In the genomic region with DNA sequence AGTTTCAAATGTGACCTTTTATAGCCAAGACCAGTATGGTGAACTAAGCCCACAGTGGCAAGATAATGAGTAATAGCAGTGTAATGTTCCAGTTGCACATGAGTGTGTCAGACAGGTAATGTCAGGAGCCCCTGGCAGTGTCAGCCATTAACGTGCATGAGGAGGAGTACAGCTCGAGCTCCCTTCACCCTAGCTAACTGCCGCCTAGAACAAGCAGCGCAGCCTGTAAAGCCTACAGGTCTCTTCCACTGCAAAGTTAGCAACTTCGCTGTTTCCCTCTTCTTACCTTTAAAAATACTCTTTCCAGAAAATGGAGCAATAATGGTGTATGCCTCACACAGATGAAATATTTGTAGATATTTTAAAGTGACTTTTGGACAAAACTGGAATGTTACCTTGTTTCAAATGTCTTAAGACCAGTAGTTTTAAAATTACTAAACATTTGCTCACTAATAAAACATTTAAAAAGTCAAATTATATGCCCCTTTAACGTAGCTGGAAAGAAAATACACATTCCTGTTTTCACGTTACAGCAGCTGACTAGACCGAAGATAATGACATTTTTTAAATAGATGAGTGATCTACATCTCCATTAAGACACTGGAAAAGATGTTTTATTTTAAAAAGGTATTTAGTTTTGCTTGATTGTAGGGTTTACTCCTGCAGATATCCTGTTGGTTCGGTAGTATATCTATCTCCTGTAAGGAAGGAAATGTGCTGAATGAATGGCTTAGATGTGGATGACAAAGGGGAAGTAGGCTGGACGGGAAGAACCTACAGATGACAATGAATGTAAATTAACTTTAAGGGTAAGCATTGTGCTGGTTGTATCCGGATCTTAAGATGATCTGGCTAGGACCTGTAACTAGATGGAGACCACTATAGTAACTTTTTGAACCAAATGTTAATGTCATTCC, we compare ENCODE assay signal across 8 mouse cellular contexts. TPM values are rescaled to one million over a fixed set of nuclear protein-coding genes. Genes with fewer than 3 reads are reported as not detected.
A peak's percentile ranks its signal among the peaks of the same experiment; 100 is the strongest.
DNase-seq lines count a peak whose midpoint lies in the region; ATAC-seq and TF ChIP-seq lines count a peak whose summit lies in the region.

No protein-coding gene starts in this region.

- in situ Hi-C loops in CH12.LX (cut with MboI; ENCODE audit: low pct_ligation_motif_present, low pct_unique_long_range_greater_than_20kb, low sequenced_read_pairs), result loop anchor here (5.0 kb wide), 1 partner anchor 163 kb away; no protein-coding TSS in a partner anchor

- H3K4me1 ChIP-seq in CH12.LX (ENCODE audit: control insufficient read depth in 1 of 2, insufficient read depth in 2 of 2), result peaks cover 1 to 20% of the 10 kb centered on the region in 2 experiments; a peak in 2 of 4 replicates
- H3K4me1 ChIP-seq in forebrain, postnatal 0 days (ENCODE audit: insufficient read depth), result peaks cover 12% of the 10 kb centered on the region; the same call in 1 of the 2 replicates
- peaks cover 2% of the 10 kb centered on the region; the same call in 1 of the 2 replicates for H3K4me1 ChIP-seq in small intestine, adult 2 months (ENCODE audit: control insufficient read depth, insufficient read depth, insufficient read length, low read length)

- peak; percentile 50 for DNase-seq in CD4-positive, CD25-positive, alpha-beta regulatory T cell, adult 2 months (ENCODE audit: low read depth, low spot score)
- DNase-seq in CH12.LX (ENCODE audit: extremely low read depth) (no peak), liver (peak; percentile 43)
- no peak for DNase-seq in forebrain, postnatal 0 days
- DNase-seq in frontal cortex, postnatal 36 days (ENCODE audit: low spot score in 2 of 2), result no peak
- DNase-seq in retina, embryonic 14.5 days (ENCODE audit: low spot score), result no peak

- H3K4me2 ChIP-seq in CH12.LX (ENCODE audit: insufficient read depth, low read depth, poor library complexity, severe bottlenecking), result peak overlapping the region; percentile 62
- H3K4me2 ChIP-seq in forebrain, postnatal 0 days (ENCODE audit: low read depth), result peak overlapping the region; percentile 88

- H3K27ac ChIP-seq in CH12.LX (ENCODE audit: insufficient read depth, low read depth), result peak overlapping the region; percentile 96
- H3K27ac ChIP-seq in forebrain, postnatal 0 days (ENCODE audit: low read depth, low read length), result no peak overlapping the region
- H3K27ac ChIP-seq in small intestine, adult 2 months (ENCODE audit: insufficient read depth, low read depth, low read length), result peak overlapping the region; percentile 97; the same call in 1 of the 2 replicates

- TF ChIP-seq POLR2A in CH12.LX (IDR thresholded peaks at IDR 0.05; ENCODE audit: low read depth, low read length), result peak; percentile 5; the same call in 1 of the 2 replicates
- TF ChIP-seq POLR2A in small intestine, adult 2 months (IDR thresholded peaks at IDR 0.05; ENCODE audit: low read depth, low read length), result no peak

- peak overlapping the region; percentile 80 to 93 (median 90) for H3K4me3 ChIP-seq in CH12.LX (replicated peaks in 1 of 3; ENCODE audit: low read depth in 2 of 3, low read length in 2 of 3, poor library complexity in 1 of 3)
- peak overlapping the region; percentile 100 for H3K4me3 ChIP-seq in forebrain, postnatal 0 days (ENCODE audit: low read depth, low read length)
- H3K4me3 ChIP-seq in small intestine, adult 2 months (ENCODE audit: low read depth, low read length), result peak overlapping the region; percentile 54

- TF ChIP-seq RAD21 in CH12.LX (IDR thresholded peaks at IDR 0.05; ENCODE audit: low read depth, low read length), result no peak

- peak overlapping the region; percentile 90 for H3K9ac ChIP-seq in CH12.LX (ENCODE audit: insufficient read depth, low read depth)
- peak overlapping the region; percentile 92 for H3K9ac ChIP-seq in forebrain, postnatal 0 days

- WGBS in forebrain, postnatal 0 days, result 41% methylated on average over 11 of the region's 11 CpGs
- WGBS in small intestine, adult 2 months, result 6% methylated on average over 11 of the region's 11 CpGs

- no peak for ATAC-seq in CD4-positive, CD25-positive, alpha-beta regulatory T cell, adult 4 months
- no peak for ATAC-seq in forebrain, postnatal 0 days

- H3K27me3 ChIP-seq in CH12.LX (replicated peaks), result no peaks in the 10 kb centered on the region
- H3K27me3 ChIP-seq in forebrain, postnatal 0 days (ENCODE audit: insufficient read depth, low read length), result no peaks in the 10 kb centered on the region
- no peaks in the 10 kb centered on the region for H3K27me3 ChIP-seq in small intestine, adult 2 months (ENCODE audit: control insufficient read depth, insufficient read depth, low read length)

- no peak for TF ChIP-seq EP300 in CH12.LX (IDR thresholded peaks at IDR 0.05; ENCODE audit: low read length)

- dilution Hi-C loops in CH12.LX (cut with MboI; ENCODE audit: extremely low pct_ligation_motif_present, extremely low pct_unique_long_range_greater_than_20kb, low sequenced_read_pairs), result no loop called here

- no peaks in the 10 kb centered on the region for H3K9me3 ChIP-seq in CH12.LX (replicated peaks; ENCODE audit: low read length)
- no peaks in the 10 kb centered on the region for H3K9me3 ChIP-seq in forebrain, postnatal 0 days (ENCODE audit: low read length)

- peaks cover 11 to 21% of the 10 kb centered on the region in 2 experiments for H3K36me3 ChIP-seq in CH12.LX (replicated peaks in 1 of 2; ENCODE audit: control insufficient read depth in 1 of 2, insufficient read depth in 1 of 2, low read length in 1 of 2)
- no peaks in the 10 kb centered on the region for H3K36me3 ChIP-seq in forebrain, postnatal 0 days (ENCODE audit: insufficient read depth)
- peaks cover 27% of the 10 kb centered on the region for H3K36me3 ChIP-seq in small intestine, adult 2 months (ENCODE audit: control insufficient read depth, insufficient read depth, low read length)

- no peak for TF ChIP-seq CTCF in CH12.LX (conservative IDR thresholded peaks at IDR 0.05 in 1 of 2, IDR thresholded peaks at IDR 0.05 in 1 of 2; ENCODE audit: low read depth in 2 of 2, low read length in 2 of 2)
- TF ChIP-seq CTCF in forebrain, postnatal 0 days (IDR thresholded peaks at IDR 0.05; ENCODE audit: low read depth), result no peak
- no peak for TF ChIP-seq CTCF in small intestine, adult 2 months (IDR thresholded peaks at IDR 0.05; ENCODE audit: extremely low read depth, insufficient read length, insufficient replicate concordance, low read depth, low read length)

- peaks cover 42% of the 10 kb centered on the region for H3K79me2 ChIP-seq in CH12.LX (replicated peaks; ENCODE audit: control insufficient read depth, extremely low read depth, insufficient read depth, poor library complexity, severe bottlenecking)

TF ChIP-seq in CH12.LX, 34 proteins besides CTCF, POLR2A, EP300 and RAD21 (continues in another document):
- TF ChIP-seq KAT2A (IDR thresholded peaks at IDR 0.05; ENCODE audit: insufficient replicate concordance, low read length) (no peak), ELF1 (IDR thresholded peaks at IDR 0.05; ENCODE audit: low read depth, low read length) (no peak), MXI1 (IDR thresholded peaks at IDR 0.05; ENCODE audit: low read depth, low read length) (peak; percentile 61; the same call in 1 of the 2 replicates), CHD1 (IDR thresholded peaks at IDR 0.05; ENCODE audit: low read depth, low read length) (peak; percentile 98), ZNF384 (IDR thresholded peaks at IDR 0.05; ENCODE audit: low read depth, low read length) (no peak), E2F4 (IDR thresholded peaks at IDR 0.05; ENCODE audit: insufficient replicate concordance, low read depth, low read length) (no peak), USF1 (IDR thresholded peaks at IDR 0.05; ENCODE audit: low read depth, low read length) (no peak), MAX (IDR thresholded peaks at IDR 0.05; ENCODE audit: low read length) (no peak), ZMIZ1 (IDR thresholded peaks at IDR 0.05; ENCODE audit: low read depth, low read length) (no peak), MYC (IDR thresholded peaks at IDR 0.05; ENCODE audit: low read depth, low read length) (no peak), ZC3H11A (IDR thresholded peaks at IDR 0.05; ENCODE audit: low read depth, low read length) (no peak), USF2 (conservative IDR thresholded peaks at IDR 0.05; ENCODE audit: low read depth, low read length) (no peak), ZKSCAN1 (IDR thresholded peaks at IDR 0.05; ENCODE audit: borderline replicate concordance, low read depth, low read length) (no peak), SMC3 (IDR thresholded peaks at IDR 0.05; ENCODE audit: low read depth, low read length) (0 out of 2 replicates have a peak, but pooled peaks have one; percentile 11), MAFK (IDR thresholded peaks at IDR 0.05; ENCODE audit: insufficient replicate concordance, low read length) (no peak), TBP (conservative IDR thresholded peaks at IDR 0.05; ENCODE audit: low read depth, low read length) (peak; percentile 70), POLR2AphosphoS2 (IDR thresholded peaks at IDR 0.05; ENCODE audit: low read depth, low read length) (peak; percentile 91; the same call in 1 of the 2 replicates)

RNA-seq across cellular contexts. Expression of a gene that starts 1.9 kb away (rescaled TPM):
- under 1 TPM in 1 of 2 experiments, not detected in 1; 0.54 TPM for polyA plus RNA-seq in CD4-positive, CD25-positive, alpha-beta regulatory T cell, adult 4 months (2017; shearing (Covaris generic))
- total RNA-seq in CH12.LX (2012; rRNA removed) (4.3 TPM in 2 replicates), CH12.LX (2014; rRNA removed) (not detected in 2 replicates)
- 3.4 and 4.3 TPM in 2 replicates for polyA plus RNA-seq in CH12.LX (2012; ENCODE audit: insufficient read length, low read depth)
- 1.6 and 1.8 TPM in 2 replicates for total RNA-seq in forebrain, postnatal 0 days (2014; rRNA removed)
- 1.1 and 1.8 TPM in 2 replicates for polyA plus RNA-seq in forebrain, postnatal 0 days (2015; fragmentation: Nextera tagmentation; extraction: Ambion mirVana)
- polyA plus RNA-seq in small intestine, adult 2 months (2012; rRNA removed), result 1.9 and 5.4 TPM in 2 replicates

RNA-seq across cellular contexts. Expression of a gene that starts 2.2 kb away (rescaled TPM):
- polyA plus RNA-seq in CD4-positive, CD25-positive, alpha-beta regulatory T cell, adult 4 months (2017; shearing (Covaris generic)), result 10 to 100 TPM; 27.8 to 79.0 TPM
- total RNA-seq in CH12.LX (2012; rRNA removed), result 273 and 312 TPM in 2 replicates
- 308 and 375 TPM in 2 replicates for total RNA-seq in CH12.LX (2014; rRNA removed)
- 224 and 258 TPM in 2 replicates for polyA plus RNA-seq in CH12.LX (2012; ENCODE audit: insufficient read length, low read depth)
- 108 and 110 TPM in 2 replicates for total RNA-seq in forebrain, postnatal 0 days (2014; rRNA removed)
- 52.9 and 56.3 TPM in 2 replicates for polyA plus RNA-seq in forebrain, postnatal 0 days (2015; fragmentation: Nextera tagmentation; extraction: Ambion mirVana)
- 223 and 652 TPM in 2 replicates for polyA plus RNA-seq in small intestine, adult 2 months (2012; rRNA removed)

RNA-seq across cellular contexts. Expression of a gene that starts 17.1 kb away (rescaled TPM):
- polyA plus RNA-seq in CD4-positive, CD25-positive, alpha-beta regulatory T cell, adult 4 months (2017; shearing (Covaris generic)), result 100 to 1,000 TPM; 163 to 169 TPM
- total RNA-seq in CH12.LX (2012; rRNA removed), result 34.3 and 37.5 TPM in 2 replicates
- total RNA-seq in CH12.LX (2014; rRNA removed), result 56.6 and 71.0 TPM in 2 replicates
- polyA plus RNA-seq in CH12.LX (2012; ENCODE audit: insufficient read length, low read depth), result 44.9 and 54.7 TPM in 2 replicates
- total RNA-seq in forebrain, postnatal 0 days (2014; rRNA removed), result 44.4 and 47.7 TPM in 2 replicates
- polyA plus RNA-seq in forebrain, postnatal 0 days (2015; fragmentation: Nextera tagmentation; extraction: Ambion mirVana), result 47.6 and 64.7 TPM in 2 replicates
- 0.20 and 0.71 TPM in 2 replicates for polyA plus RNA-seq in small intestine, adult 2 months (2012; rRNA removed)

Comparison
In these comparisons a context has a peak if more than half of its experiments do, and no peak if none do; other contexts are left out.
1. DNase-seq: peak in CD4-positive, CD25-positive, alpha-beta regulatory T cell, adult 2 months (single experiment) and liver (single experiment); none in CH12.LX (single experiment), forebrain, postnatal 0 days (single experiment), frontal cortex, postnatal 36 days (0 of 2) and retina, embryonic 14.5 days (single experiment).
2. RNA of a gene that starts 17.1 kb away (polyA plus RNA-seq): 163 to 169 TPM in CD4-positive, CD25-positive, alpha-beta regulatory T cell, adult 4 months, 47.6 to 64.7 TPM in forebrain, postnatal 0 days and 44.9 to 54.7 TPM in CH12.LX; 0.20 to 0.71 TPM in small intestine, adult 2 months; every median in the first group is over 10 times any median in the second.
3. Peak in every context shown above with its lines, with median percentiles within 50 percentile points of each other: H3K4me3 ChIP-seq.